Mouse (Mus musculus): ENCODE data around the gene Preb. TPM values are rescaled to one million over a fixed set of nuclear protein-coding genes. Genes with fewer than 3 reads are reported as not detected.
A peak's percentile ranks its signal among the peaks of the same experiment; 100 is the strongest.

Gene Preb
- 10 to 100 TPM; 76.7 to 86.2 TPM for total RNA-seq (2021)
- long read RNA-seq, experiment 1, full-length matches to known transcripts, result 21 of 30 reads
- long read RNA-seq, experiment 1, partial matches to known transcripts, result 4 of 30 reads
- long read RNA-seq, experiment 1, other reads (novel, unspliced or antisense), result 5 of 30 reads
- long read RNA-seq, experiment 2, full-length matches to known transcripts, result 38 of 48 reads
- long read RNA-seq, experiment 2, partial matches to known transcripts, result 4 of 48 reads
- long read RNA-seq, experiment 2, other reads (novel, unspliced or antisense), result 6 of 48 reads

GRCm38 (mm10) chr5:30959966-30960501, at the start of gene Preb:
TSS of gene Preb (minus strand) at chr5:30960361.
- intact Hi-C loops (cut with DNase I), result no loop called here
- DNase-seq, result peak; percentile 98 to 99

- intact Hi-C loops (cut with DNase I), result loop anchor here (2.0 kb wide), 1 partner anchor 73 kb away; no protein-coding TSS in a partner anchor
- DNase-seq, result peak; percentile 85 to 86
These were observed 44.0 kb upstream of the Preb start for GRCm38 (mm10) chr5:31004184-31004583.

GRCm38 (mm10) chr5:31001560-31001959, 41.4 kb upstream of the Preb start:
- DNase-seq, result no peak
- intact Hi-C loops (cut with DNase I), result no loop called here

GRCm38 (mm10) chr5:31000993-31001392, 40.8 kb upstream of the Preb start:
- DNase-seq, result no peak
- intact Hi-C loops (cut with DNase I), result no loop called here

- intact Hi-C loops (cut with DNase I), result no loop called here
- no peak for DNase-seq
These were observed 40.0 kb upstream of the Preb start for GRCm38 (mm10) chr5:31000122-31000521.

- DNase-seq, result no peak
- intact Hi-C loops (cut with DNase I), result loop anchor here (2.0 kb wide), 1 partner anchor 71 kb away; no protein-coding TSS in a partner anchor
These were observed 39.2 kb upstream of the Preb start for GRCm38 (mm10) chr5:30999324-30999723.

GRCm38 (mm10) chr5:30998306-30998705, 38.1 kb upstream of the Preb start:
- intact Hi-C loops (cut with DNase I), result loop anchor here (2.0 kb wide), 1 partner anchor 70 kb away; no protein-coding TSS in a partner anchor

GRCm38 (mm10) chr5:30994910-30995635, 34.9 kb upstream of the Preb start:
- intact Hi-C loops (cut with DNase I), result no loop called here
- DNase-seq, result no peak

More at GRCm38 (mm10) chr5:30998306-30998705, 38.1 kb upstream of the Preb start:
- peak; percentile 19 to 21 for DNase-seq

- intact Hi-C loops (cut with DNase I), result no loop called here
- DNase-seq, result no peak
These were observed 33.9 kb upstream of the Preb start for GRCm38 (mm10) chr5:30994074-30994473.

GRCm38 (mm10) chr5:30992980-30993676, 33.0 kb upstream of the Preb start:
- DNase-seq, result no peak
- intact Hi-C loops (cut with DNase I), result no loop called here

GRCm38 (mm10) chr5:30982357-30982756, 22.2 kb upstream of the Preb start:
- intact Hi-C loops (cut with DNase I), result no loop called here
- DNase-seq, result no peak

- DNase-seq, result peak; percentile 65 to 73
- intact Hi-C loops (cut with DNase I), result no loop called here
These were observed 14.9 kb upstream of the Preb start for GRCm38 (mm10) chr5:30974870-30975656.

GRCm38 (mm10) chr5:30969440-30969839, 9.3 kb upstream of the Preb start:
- intact Hi-C loops (cut with DNase I), result no loop called here
- DNase-seq, result no peak

- intact Hi-C loops (cut with DNase I), result no loop called here
- DNase-seq, result peak in 1 of 2 experiments; percentile 46
These were observed 8.3 kb upstream of the Preb start, which contains the start of gene Tcf23 for GRCm38 (mm10) chr5:30968416-30968815. TSS of gene Tcf23 (plus strand) at chr5:30968662.

GRCm38 (mm10) chr5:30966189-30966588, 6.0 kb upstream of the Preb start:
- intact Hi-C loops (cut with DNase I), result no loop called here
- DNase-seq, result no peak

GRCm38 (mm10) chr5:30963916-30964315, 3.8 kb upstream of the Preb start:
- no peak for DNase-seq
- intact Hi-C loops (cut with DNase I), result no loop called here

GRCm38 (mm10) chr5:30961545-30962505, 1.7 kb upstream of the Preb start:
- no peak for DNase-seq
- intact Hi-C loops (cut with DNase I), result no loop called here

- DNase-seq, result no peak
- intact Hi-C loops (cut with DNase I), result no loop called here
These were observed 653 bp upstream of the Preb start for GRCm38 (mm10) chr5:30960814-30961213.

All from gastrocnemius, postnatal 36 days (tissue).